Mouse (Mus musculus) right cerebral cortex, postnatal 10 days (tissue): ENCODE measurements around the gene Cnksr1.
A peak's percentile ranks its signal among the peaks of the same experiment; 100 is the strongest.
"Not testable (repeated sequence)": the region's sequence is repeated elsewhere in the genome, so short reads cannot be mapped to it uniquely, and the experiment has no call there.

ENCODE experiments used
- DNase-seq, 2 experiments: peaks; one replicate each; pipeline ENCODE4 v3.0.0; 2021; ENCODE audit warnings: low spot score in 2 of 2

Cnksr1 gene

GRCm38 (mm10) chr4:134238279-134238651 is at the start of gene Cnksr1:
Cnksr1 (minus strand) TSS chr4:134238399.
- peak; percentile 56 to 65 for DNase-seq

GRCm38 (mm10) chr4:134287575-134288025 is 49.4 kb upstream of the Cnksr1 start, which contains the start of gene Pdik1l:
Pdik1l (minus strand) TSS chr4:134287895.
- DNase-seq = peak; percentile 78 to 84

DNA sequence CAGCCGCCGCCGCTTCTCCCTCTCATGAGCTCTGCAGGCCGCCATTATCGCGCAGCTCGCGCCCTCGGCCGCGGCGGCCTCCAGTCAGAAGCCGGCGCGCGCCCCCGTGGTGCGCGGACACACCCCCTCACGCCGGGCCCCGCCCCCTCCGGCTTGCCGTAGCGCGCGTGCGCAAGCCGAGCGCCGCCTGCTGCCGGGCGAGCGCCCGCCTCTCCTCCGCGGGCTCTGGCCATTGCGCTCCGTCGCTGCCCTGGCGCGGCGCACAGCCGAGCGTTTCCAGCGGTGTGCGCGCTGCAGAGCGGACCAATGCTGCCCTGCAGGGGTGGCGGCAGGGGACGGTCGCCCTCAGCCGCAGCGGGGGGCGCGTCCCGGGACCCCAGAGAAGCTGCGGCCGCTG is 49.0 kb upstream of the Cnksr1 start:
- DNase-seq = peak; percentile 96 to 98

DNA sequence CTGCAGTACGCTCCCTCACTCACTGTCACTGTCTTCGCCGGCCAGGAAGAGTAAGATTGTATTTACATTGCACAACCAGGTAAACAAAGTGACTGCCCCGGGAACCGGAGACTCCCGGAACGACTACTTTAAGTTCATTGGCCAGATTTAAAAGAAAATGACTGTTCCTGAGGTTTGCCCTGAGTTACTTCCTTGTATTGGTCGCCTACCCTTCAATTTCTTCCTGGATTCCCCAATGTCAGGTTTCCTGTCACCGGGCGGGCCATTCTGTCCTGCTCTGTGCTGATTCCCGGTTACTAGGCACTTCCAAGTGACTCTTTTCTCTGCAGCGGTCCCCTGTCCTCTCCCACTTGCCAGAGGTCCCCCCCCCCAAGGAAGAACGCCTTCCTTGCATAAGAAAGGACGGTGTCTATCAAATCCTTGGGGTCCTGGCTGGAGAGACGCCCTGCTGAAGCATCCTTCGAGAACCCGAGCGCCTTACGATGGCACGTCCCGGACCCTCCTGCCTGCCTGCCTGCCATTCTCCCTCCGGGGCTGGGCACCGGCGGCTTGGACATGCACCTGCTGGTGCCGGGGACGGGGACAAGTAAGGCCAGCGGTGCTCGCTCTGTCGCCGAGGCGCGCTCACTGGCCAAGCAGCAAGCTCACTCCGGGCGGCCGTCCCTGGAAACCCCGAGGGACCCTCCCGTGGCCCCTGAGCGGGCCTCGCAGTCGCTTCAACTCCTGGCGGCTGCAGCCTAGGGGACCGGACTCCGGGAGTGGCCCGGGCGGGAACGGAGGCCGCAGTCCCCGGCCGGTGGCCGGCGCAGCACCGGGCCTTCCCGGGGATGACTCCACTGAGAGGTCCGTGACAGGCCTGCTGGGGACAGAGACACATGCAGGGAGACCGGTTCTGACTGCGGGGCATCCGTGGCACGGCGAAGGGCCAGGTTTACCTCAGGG is 48.3 kb upstream of the Cnksr1 start:
- peak; percentile 37 to 42 for DNase-seq

DNA sequence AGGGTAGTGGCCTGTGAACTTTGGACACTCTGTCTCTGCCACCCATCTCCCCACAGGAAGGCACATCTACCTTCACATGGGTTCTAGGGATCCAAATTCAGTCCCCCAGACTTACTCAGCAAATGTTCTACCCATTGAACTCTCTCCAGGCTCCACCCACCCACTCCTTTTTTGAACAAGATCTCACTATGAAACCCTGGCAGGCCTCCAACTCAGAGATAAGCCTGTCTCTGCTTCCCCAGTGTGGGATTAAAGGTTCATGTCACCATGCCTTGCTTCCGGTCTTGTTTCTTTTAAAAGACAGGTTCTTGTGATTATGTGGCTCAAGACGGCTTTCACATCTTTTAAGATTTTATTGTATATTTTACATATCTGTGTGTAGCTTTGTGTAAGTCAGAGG is 46.7 kb upstream of the Cnksr1 start:
- DNase-seq = no peak

- DNase-seq = no peak
Observed at GRCm38 (mm10) chr4:134273417-134274345, 35.5 kb upstream of the Cnksr1 start.

DNA sequence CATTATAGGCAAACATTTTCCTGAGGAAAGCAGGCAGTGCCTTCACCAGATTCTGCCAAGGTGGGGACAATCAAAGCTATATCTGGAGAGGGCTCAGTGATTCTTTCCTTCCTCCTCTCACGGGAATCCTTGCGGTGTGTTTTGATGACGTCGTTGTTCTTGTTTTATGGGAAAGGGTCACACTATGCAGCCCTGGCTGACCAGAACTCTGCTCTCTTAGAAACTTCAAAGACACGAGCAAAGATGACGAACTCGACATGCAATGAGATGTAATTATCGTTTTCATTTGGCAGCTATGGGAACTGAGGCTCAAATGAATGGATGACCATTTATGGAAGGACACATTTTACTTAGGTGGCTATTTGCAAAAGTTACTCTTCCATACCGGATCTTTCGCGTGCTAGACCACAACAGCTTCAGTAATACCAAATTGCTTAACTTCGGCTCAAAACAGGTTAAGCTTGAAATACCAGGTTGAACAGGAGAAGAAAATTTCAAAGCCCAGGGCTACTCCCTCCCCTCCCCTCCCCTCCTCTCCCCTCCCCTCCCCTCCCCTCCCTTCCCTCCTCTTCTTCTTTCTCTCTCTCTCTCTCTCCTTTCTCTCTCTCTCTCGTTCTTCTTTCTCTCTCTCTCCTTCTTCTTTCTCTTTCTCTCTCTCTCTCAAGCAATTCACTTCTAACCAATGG is 34.7 kb upstream of the Cnksr1 start:
- no peak for DNase-seq

DNA sequence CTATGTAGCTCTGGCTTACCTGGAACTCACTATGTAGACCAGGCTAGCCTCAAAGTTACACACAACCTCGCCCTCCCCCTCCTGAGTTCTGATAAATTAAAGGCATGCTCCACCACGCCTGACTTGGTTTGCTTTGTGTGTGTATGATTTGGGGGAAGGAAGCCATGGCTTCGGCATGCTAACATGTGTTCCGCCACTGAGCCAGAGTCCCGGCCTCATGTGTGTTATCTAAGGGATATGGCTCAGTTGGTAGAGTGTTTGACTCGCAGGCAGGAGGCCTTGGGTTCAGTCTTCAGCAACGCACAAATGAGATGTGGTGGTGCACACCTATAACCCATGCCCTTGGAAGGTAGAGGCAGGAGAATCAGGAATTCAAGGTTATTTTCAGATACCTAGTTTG is 33.8 kb upstream of the Cnksr1 start:
- no peak for DNase-seq

- not testable (repeated sequence) for DNase-seq
Observed at GRCm38 (mm10) chr4:134269622-134270021, 31.4 kb upstream of the Cnksr1 start.

- DNase-seq = no peak
Observed at GRCm38 (mm10) chr4:134268102-134268655, 30.0 kb upstream of the Cnksr1 start.

GRCm38 (mm10) chr4:134265860-134266585 is 27.8 kb upstream of the Cnksr1 start:
- DNase-seq = no peak

DNA sequence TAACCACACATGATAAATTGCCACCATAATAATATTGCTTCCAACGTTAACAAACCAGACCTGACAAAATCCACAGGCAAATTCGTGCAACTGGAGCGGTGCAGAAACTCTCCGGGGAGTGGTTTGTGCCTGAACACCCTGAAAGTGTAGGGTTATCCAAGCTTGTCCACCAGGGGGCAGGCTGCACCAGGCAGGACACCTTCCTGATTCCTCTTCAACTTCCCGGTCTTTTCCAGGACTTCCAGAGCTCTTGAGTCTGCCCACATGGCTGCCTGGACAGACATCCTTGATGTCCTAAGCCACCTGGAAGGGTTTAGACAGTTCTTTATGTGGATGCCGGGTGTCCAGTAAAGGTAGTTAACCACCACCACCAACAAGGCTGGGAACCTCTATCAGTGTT is 25.0 kb upstream of the Cnksr1 start:
- peak in 1 of 2 experiments; percentile 53 for DNase-seq

DNA sequence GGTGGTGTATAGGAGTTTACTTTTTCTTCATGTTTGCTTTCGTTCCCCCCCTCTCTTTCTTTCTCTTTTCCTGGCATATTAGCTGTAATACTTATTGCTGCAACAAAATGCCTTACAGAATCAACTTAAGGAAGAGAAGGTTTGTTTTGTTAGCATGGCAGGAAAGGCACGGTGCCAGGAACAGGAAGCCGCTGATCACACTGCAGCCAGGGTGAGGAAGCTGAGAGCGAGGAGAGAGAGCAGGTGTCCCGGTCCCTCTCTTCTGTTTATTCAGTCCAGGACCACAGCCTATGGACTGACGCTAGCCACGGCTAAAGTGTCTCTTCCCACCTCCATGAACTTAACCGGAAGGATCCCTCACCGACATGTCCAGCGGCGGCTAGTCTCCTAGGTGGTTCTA is 20.2 kb upstream of the Cnksr1 start:
- DNase-seq = no peak

GRCm38 (mm10) chr4:134257198-134258009 is 19.2 kb upstream of the Cnksr1 start:
- no peak for DNase-seq

DNA sequence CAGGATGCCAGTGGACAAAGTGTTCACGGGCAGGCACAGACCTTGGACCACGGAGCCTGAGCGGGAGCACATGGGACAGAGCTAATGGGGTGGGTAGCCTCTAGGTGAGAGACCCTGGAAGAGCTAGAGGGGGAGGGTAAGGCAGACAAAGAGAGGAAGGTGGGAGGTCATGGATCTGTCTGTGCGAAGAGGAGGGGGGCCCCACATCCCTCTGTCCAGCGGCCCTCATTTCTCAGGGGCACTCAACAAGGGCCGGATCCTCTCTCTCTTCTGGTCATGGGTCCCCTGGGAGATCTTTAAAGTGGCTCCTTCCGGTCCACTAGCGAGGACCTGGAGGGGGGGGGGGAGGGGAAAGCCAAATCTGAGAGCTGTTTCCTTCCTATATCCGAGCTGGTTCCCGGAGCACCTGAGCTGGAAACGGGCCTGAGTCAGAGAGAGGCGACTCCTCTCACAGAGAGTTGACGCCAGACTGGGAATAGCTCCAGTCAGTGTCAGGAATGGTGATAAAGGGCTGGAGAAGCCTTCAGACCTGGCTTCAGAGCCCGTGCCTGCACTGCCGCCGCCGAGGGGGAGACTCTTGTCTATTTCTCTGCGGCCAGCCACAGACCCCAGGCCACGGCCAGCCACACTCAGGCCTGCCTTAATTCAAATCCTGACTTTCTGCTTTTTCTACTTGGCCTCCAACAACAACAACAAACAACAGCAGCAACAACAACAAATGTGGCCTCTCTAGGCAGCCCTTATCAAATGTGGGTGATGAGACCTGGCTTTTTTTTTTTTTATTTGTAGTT is 18.4 kb upstream of the Cnksr1 start:
- DNase-seq = no peak

DNA sequence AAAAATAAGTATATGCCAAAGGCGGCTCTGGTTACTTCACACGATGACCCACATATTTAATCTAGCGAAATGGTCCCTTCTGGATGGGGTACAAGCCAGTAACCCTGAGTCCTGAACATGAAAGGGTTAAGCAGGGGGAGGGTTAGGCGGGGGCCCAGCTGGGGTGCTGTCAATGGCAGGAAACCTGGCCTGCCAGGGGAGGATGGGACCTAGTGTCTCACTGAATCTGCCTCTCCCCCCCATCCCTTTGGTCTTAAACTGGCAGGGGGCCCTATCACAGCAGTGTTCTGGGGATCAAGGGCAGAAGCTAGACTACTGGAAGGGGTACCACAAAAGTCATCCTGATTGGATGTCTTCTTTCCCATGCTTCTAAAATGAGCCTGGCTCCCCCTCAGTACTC is 17.7 kb upstream of the Cnksr1 start:
- DNase-seq = no peak

DNA sequence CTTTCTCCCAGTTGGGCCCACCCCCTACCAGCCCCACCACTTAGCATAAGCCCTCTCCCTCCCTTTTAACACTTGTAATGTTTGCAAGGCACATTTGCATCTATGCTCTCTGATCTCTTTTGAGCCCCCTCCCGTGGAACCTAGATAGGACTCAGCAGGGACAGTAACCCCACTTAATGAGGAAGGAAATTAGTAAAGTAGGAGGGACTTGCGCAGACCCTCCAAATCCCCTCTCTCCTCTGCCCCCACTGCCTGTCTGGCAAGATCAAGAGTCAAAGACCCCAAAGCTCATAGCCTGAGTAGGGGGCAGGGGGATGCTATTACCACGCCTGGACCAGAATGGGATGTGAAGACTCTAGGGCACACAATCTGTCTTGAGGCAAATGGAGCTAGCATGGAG is 16.6 kb upstream of the Cnksr1 start:
- no peak for DNase-seq

GRCm38 (mm10) chr4:134253722-134254324 is 15.6 kb upstream of the Cnksr1 start, which contains the start of gene Grrp1:
Grrp1 (minus strand) TSS chr4:134254106.
- DNase-seq = no peak
